Mouse (Mus musculus): ENCODE measurements at regions not wholly inside any gene's neighbourhood (a gene's known extent, or its start where the extent isn't known, plus 50 kb on each side); places are given as distances from the start of the nearest gene placed in this dataset.

GRCm38 (mm10) chr11:22644010-22644625, 132.2 kb downstream of the Tmem17 start:
- DNase-seq (ENCODE audit: low spot score in 2 of 2) = no peak

- no peak for DNase-seq (ENCODE audit: low spot score in 2 of 2)
Observed at GRCm38 (mm10) chr11:22644877-22645276, 133.0 kb downstream of the Tmem17 start.

GRCm38 (mm10) chr11:22646192-22646936, 134.5 kb downstream of the Tmem17 start:
- no peak for DNase-seq (ENCODE audit: low spot score in 2 of 2)

GRCm38 (mm10) chr11:22648275-22648674, 136.4 kb downstream of the Tmem17 start:
- DNase-seq (ENCODE audit: low spot score in 2 of 2) = no peak

- DNase-seq (ENCODE audit: low spot score in 2 of 2) = no peak
Observed at GRCm38 (mm10) chr11:22650771-22651170, 138.9 kb downstream of the Tmem17 start.

- DNase-seq (ENCODE audit: low spot score in 2 of 2) = no peak
Observed at GRCm38 (mm10) chr11:22651313-22651712, 139.4 kb downstream of the Tmem17 start.

GRCm38 (mm10) chr11:22651911-22652310, 140.0 kb downstream of the Tmem17 start:
- DNase-seq (ENCODE audit: low spot score in 2 of 2) = no peak

GRCm38 (mm10) chr11:22652931-22653330, 141.0 kb downstream of the Tmem17 start:
- no peak for DNase-seq (ENCODE audit: low spot score in 2 of 2)

- DNase-seq (ENCODE audit: low spot score in 2 of 2) = no peak
Observed at GRCm38 (mm10) chr11:22653366-22653765, 141.5 kb downstream of the Tmem17 start.

- DNase-seq (ENCODE audit: low spot score in 2 of 2) = no peak
Observed at GRCm38 (mm10) chr11:22657635-22658034, 145.7 kb downstream of the Tmem17 start.

GRCm38 (mm10) chr11:22661072-22661471, 149.2 kb downstream of the Tmem17 start:
- no peak for DNase-seq (ENCODE audit: low spot score in 2 of 2)

GRCm38 (mm10) chr11:22661713-22662551, 150.0 kb downstream of the Tmem17 start:
- no peak for DNase-seq (ENCODE audit: low spot score in 2 of 2)

GRCm38 (mm10) chr11:22665978-22666377, 154.1 kb downstream of the Tmem17 start:
- no peak for DNase-seq (ENCODE audit: low spot score in 2 of 2)

GRCm38 (mm10) chr11:22666378-22666777, 154.5 kb downstream of the Tmem17 start:
- DNase-seq (ENCODE audit: low spot score in 2 of 2) = no peak

- no peak for DNase-seq (ENCODE audit: low spot score in 2 of 2)
Observed at GRCm38 (mm10) chr11:22668220-22668619, 156.3 kb downstream of the Tmem17 start.

- DNase-seq (ENCODE audit: low spot score in 2 of 2) = no peak
Observed at GRCm38 (mm10) chr11:22669267-22669666, 157.4 kb downstream of the Tmem17 start.

GRCm38 (mm10) chr11:22671791-22672490, 160.1 kb downstream of the Tmem17 start:
- DNase-seq (ENCODE audit: low spot score in 2 of 2) = no peak

- DNase-seq (ENCODE audit: low spot score in 2 of 2) = no peak
Observed at GRCm38 (mm10) chr11:22675047-22675446, 163.2 kb downstream of the Tmem17 start.

GRCm38 (mm10) chr11:22675754-22676153, 163.9 kb downstream of the Tmem17 start:
- no peak for DNase-seq (ENCODE audit: low spot score in 2 of 2)

- no peak for DNase-seq (ENCODE audit: low spot score in 2 of 2)
Observed at GRCm38 (mm10) chr11:22677337-22677736, 165.4 kb downstream of the Tmem17 start.

- DNase-seq (ENCODE audit: low spot score in 2 of 2) = no peak
Observed at GRCm38 (mm10) chr11:22684576-22684975, 172.7 kb downstream of the Tmem17 start.

GRCm38 (mm10) chr11:22690829-22691228, 169.9 kb downstream of the B3gnt2 start:
- no peak for DNase-seq (ENCODE audit: low spot score in 2 of 2)
